Mouse (Mus musculus): Measurements from ENCODE around the gene Ift81.
A peak's percentile ranks its signal among the peaks of the same experiment; 100 is the strongest.
"Not testable (repeated sequence)": the region's sequence is repeated elsewhere in the genome, so short reads cannot be mapped to it uniquely, and the experiment has no call there.

The Ift81 gene

GRCm38 (mm10) chr5:122613908-122614732 is at the start of gene Ift81:
Gene Ift81 (minus strand): TSS chr5:122614518.
- peak; percentile 92 to 96 for DNase-seq (ENCODE audit: low spot score in 2 of 2)

GRCm38 (mm10) chr5:122662501-122662900 is 48.2 kb upstream of the Ift81 start:
- no peak for DNase-seq (ENCODE audit: low spot score in 2 of 2)

- DNase-seq (ENCODE audit: low spot score in 2 of 2): no peak
Measured at GRCm38 (mm10) chr5:122656808-122657207, 42.5 kb upstream of the Ift81 start.

- no peak for DNase-seq (ENCODE audit: low spot score in 2 of 2)
Measured at GRCm38 (mm10) chr5:122654268-122654573, 39.9 kb upstream of the Ift81 start.

GRCm38 (mm10) chr5:122653446-122654267 is 39.3 kb upstream of the Ift81 start:
- peak in 1 of 2 experiments; percentile 22 for DNase-seq (ENCODE audit: low spot score in 2 of 2)

GRCm38 (mm10) chr5:122653112-122653445 is 38.8 kb upstream of the Ift81 start:
- no peak for DNase-seq (ENCODE audit: low spot score in 2 of 2)

GRCm38 (mm10) chr5:122652506-122652905 is 38.2 kb upstream of the Ift81 start:
- DNase-seq (ENCODE audit: low spot score in 2 of 2): no peak

GRCm38 (mm10) chr5:122650100-122650499 is 35.8 kb upstream of the Ift81 start:
- DNase-seq (ENCODE audit: low spot score in 2 of 2): no peak

GRCm38 (mm10) chr5:122649264-122649663 is 34.9 kb upstream of the Ift81 start:
- DNase-seq (ENCODE audit: low spot score in 2 of 2): no peak

- not testable (repeated sequence) for DNase-seq (ENCODE audit: low spot score in 2 of 2)
Measured at GRCm38 (mm10) chr5:122647952-122648374, 33.6 kb upstream of the Ift81 start.

GRCm38 (mm10) chr5:122647256-122647924 is 33.1 kb upstream of the Ift81 start:
- no peak for DNase-seq (ENCODE audit: low spot score in 2 of 2)

GRCm38 (mm10) chr5:122646050-122646449 is 31.7 kb upstream of the Ift81 start:
- DNase-seq (ENCODE audit: low spot score in 2 of 2): no peak

- DNase-seq (ENCODE audit: low spot score in 2 of 2): no peak
Measured at GRCm38 (mm10) chr5:122645290-122645689, 31.0 kb upstream of the Ift81 start.

- DNase-seq (ENCODE audit: low spot score in 2 of 2): no peak
Measured at GRCm38 (mm10) chr5:122644111-122644607, 29.8 kb upstream of the Ift81 start.

- DNase-seq (ENCODE audit: low spot score in 2 of 2): peak; percentile 63 to 75
Measured at GRCm38 (mm10) chr5:122643701-122644100, 29.4 kb upstream of the Ift81 start, which contains the start of gene P2rx7. Gene P2rx7 (plus strand): TSS chr5:122643911.

GRCm38 (mm10) chr5:122639986-122640385 is 25.7 kb upstream of the Ift81 start:
- DNase-seq (ENCODE audit: low spot score in 2 of 2): no peak

GRCm38 (mm10) chr5:122639517-122639916 is 25.2 kb upstream of the Ift81 start:
- no peak for DNase-seq (ENCODE audit: low spot score in 2 of 2)

GRCm38 (mm10) chr5:122638296-122638695 is 24.0 kb upstream of the Ift81 start:
- no peak for DNase-seq (ENCODE audit: low spot score in 2 of 2)

GRCm38 (mm10) chr5:122636958-122637357 is 22.6 kb upstream of the Ift81 start:
- no peak for DNase-seq (ENCODE audit: low spot score in 2 of 2)

GRCm38 (mm10) chr5:122636308-122636707 is 22.0 kb upstream of the Ift81 start:
- no peak for DNase-seq (ENCODE audit: low spot score in 2 of 2)

GRCm38 (mm10) chr5:122635228-122635627 is 20.9 kb upstream of the Ift81 start:
- no peak for DNase-seq (ENCODE audit: low spot score in 2 of 2)

- DNase-seq (ENCODE audit: low spot score in 2 of 2): peak; percentile 59 to 84
Measured at GRCm38 (mm10) chr5:122627243-122627642, 12.9 kb upstream of the Ift81 start.
